Mouse (Mus musculus) lung, adult 2 months (tissue): ENCODE results near the gene Cep112.

Experiments
- CTCF ChIP-seq: fragments of 200-500 bp; IDR thresholded peaks from 2 replicates; pipeline ENCODE4 v1.5.1; 2011; ENCODE audit warnings: mild to moderate bottlenecking, low read length, control low read depth; ENCODE audit not compliant: insufficient read depth
- POLR2A ChIP-seq: fragments of 200-500 bp; IDR thresholded peaks from 2 replicates; pipeline ENCODE4 v1.6.1; 2011; ENCODE audit warnings: low read depth, mild to moderate bottlenecking, control low read depth, low read length, borderline replicate concordance; ENCODE audit errors: extremely low read depth

DNA sequence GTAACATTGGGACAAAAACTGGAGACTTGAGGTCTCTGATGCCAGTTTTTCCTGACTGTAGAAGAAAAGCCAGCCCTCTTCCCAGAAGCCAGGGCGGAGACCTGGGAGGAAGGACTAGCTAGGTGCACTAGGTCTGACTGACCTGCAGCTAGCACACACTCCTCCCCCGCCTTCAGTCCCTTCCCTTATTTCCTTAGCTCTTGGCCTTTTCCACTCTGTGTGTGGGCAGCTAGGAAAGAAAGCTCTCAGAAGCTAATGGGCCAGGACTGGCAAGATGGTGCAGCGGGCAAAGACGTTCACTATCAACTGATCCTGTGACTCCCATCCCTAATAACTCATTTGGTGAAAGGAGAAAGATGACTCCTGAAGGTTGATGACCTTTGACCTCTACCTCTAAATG is 477.3 kb downstream of the Cep112 start:
- TF ChIP-seq POLR2A: no peak
- TF ChIP-seq CTCF: no peak
